Mouse (Mus musculus): ENCODE measurements at regions not wholly inside any gene's neighbourhood (a gene's known extent, or its start where the extent isn't known, plus 50 kb on each side); places are given as distances from the start of the nearest gene placed in this dataset.
"Not testable (repeated sequence)": the region's sequence is repeated elsewhere in the genome, so short reads cannot be mapped to it uniquely, and the experiment has no call there.

DNA sequence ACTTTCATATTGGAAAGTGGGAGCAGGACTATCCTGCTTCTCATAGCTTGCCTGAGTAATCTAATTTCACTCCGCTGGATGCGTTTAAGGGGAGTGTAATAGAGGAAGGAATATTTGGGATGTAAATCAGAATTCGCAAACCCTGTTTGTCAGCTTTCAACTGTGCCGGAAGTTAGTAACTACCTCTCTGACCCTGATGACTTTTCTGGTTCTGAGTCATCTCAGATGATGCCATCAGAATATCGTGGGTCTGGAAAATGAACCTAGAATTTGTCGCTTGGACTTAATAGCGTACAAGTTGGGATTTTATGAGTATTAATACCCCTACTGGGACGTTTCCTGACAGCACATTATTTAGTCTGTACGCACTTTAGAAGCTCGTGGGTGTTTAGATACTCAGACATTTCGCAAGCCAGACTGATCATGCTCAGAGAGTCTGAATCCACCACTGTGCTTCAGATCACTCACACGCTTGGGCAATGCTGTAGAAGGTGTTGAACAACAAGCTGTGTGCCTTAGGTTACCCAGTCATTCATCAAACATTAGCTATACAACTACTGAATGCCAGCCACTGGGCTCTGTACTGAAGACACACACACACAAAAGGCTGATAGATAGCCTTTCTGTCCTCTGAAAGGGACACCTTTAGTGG lies 131.1 kb downstream of the Phlda1 start:
- DNase-seq (ENCODE audit: low read depth, low spot score): no peak

DNA sequence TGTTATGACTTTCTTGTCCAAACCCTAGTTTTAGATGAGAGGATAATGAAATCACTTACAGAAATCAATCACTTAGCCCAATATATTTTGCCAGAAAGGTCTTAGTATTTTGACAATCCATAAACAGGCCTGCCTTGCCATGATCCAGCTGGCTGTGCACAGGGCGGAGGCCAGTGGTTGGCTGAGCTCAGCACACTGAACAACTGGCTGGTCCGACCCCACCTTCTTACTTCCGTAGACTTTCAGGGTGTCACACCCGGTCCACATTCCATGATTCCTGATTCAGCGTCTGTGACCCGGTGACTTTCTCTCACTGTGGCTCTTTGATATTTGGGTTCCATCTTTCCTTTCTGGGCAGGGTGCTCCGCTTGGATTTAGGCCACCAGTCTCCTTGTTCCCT lies 133.8 kb downstream of the Phlda1 start:
- no peak for DNase-seq (ENCODE audit: low read depth, low spot score)

DNA sequence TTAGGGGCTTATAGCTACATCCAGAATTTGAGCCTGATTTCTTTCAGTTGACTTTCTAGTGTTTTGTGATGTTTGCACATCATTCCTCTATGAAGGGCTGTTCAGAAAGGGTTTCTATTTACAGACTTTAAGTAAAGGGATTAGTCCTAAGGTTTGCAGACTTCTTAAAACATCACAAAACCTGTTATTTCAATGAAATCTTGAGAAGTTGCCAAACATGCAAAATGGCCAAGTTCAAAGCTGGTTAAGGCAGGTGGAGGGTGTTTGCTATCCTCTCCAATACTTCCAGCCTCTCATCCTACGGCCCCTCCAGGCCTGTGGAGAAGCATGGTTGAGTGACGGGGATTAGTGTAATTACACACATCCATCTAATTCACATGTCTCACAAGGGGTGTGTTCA lies 136.6 kb downstream of the Phlda1 start:
- DNase-seq (ENCODE audit: low read depth, low spot score): no peak

DNA sequence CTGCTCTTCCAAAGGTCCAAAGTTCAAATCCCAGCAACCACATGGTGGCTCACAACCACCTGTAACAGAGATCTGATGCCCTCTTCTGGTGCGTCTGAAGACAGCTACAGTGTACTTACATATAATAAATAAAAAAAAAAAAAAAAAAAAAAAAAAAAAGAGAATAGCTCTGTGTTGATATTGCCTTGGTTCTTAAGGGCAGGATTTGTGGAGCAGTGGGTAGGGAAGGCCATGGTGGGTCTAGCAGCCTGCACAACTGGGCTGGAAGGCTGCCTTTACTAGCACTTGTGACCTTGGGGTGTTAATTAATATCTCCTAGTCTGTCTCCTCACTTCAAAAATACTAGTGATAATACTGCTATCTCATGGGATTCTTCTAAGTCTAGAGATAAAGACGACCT lies 147.7 kb downstream of the Phlda1 start:
- not testable (repeated sequence) for DNase-seq (ENCODE audit: low read depth, low spot score)

DNA sequence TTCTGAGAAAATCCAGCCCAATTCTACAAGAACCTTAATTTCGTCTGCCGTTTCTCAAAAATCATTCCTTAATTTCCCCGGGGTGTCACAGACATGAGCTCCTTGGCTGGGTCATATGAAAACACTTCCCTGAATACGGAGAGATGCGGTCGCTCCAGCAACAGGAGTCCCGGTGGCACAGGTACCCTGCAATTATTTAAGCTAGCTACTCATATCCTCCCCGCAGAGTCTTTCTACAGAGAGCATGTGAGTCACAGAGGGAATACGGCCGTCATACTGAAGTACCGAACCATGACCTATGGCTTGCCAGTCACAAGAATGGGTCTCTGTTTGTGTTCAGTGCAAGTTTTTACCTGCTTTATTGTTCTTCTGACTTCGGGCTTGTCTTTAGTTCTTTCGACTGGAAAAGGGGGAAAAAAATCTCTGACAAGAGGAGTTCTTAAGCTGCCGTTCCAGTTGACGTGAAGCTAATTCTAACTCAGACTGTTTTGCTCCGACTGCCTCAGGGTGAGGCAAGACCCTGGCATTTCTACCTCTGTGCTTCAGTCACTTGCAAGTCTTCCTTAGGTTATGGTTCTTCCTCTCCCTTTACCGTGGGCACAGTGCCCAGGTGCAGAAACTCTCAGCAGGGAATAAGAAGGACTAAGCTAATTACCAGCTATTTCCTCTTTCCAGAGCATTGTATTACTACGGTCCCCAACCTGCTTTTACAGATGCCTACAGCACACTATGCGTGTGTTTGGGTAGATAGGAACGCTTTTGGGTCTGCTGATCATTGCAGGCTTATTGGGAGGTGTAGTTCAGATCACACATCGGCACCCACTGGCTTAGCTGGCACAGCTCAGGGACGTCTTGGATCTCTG lies 148.5 kb downstream of the Phlda1 start:
- DNase-seq (ENCODE audit: low read depth, low spot score): no peak

DNA sequence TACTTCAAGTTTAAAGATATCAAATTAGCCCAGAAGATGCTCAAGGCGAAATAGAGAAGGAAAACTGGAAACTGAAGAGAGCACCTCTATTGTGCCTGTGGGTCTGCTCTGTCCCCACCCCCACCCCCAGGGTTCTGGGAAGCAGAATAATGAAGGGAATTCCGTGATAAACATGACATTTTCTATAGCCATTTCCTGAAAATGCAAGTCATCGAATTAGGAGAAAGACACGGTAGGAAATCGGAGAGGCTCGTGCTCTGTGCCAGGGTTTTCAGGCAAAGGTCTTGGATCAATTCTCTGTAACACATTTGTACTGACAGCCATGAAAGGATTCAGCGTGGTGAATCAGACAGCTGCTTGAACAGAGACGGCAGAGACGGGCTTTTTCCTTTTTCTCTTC lies 152.7 kb downstream of the Phlda1 start:
- DNase-seq (ENCODE audit: low read depth, low spot score): no peak

DNA sequence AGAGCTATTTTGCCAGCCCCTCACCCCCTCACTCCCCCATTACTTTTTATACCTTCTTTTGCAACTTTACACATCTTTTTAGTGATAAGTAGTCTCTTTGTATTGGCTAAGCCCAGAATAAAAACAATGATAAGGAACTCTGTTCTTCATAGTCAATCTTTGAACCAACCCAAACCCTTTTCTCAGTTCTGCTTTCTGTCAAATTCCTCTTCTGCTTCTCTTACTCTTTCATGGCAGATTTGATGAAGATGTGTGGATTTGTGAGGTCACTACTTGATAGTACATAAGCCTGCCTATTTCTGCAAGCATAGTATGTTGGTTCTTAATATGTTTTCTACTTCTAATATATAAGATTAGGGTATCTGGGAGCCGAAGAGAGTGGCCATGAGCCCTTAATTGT lies 156.6 kb downstream of the Phlda1 start:
- no peak for DNase-seq (ENCODE audit: low read depth, low spot score)

DNA sequence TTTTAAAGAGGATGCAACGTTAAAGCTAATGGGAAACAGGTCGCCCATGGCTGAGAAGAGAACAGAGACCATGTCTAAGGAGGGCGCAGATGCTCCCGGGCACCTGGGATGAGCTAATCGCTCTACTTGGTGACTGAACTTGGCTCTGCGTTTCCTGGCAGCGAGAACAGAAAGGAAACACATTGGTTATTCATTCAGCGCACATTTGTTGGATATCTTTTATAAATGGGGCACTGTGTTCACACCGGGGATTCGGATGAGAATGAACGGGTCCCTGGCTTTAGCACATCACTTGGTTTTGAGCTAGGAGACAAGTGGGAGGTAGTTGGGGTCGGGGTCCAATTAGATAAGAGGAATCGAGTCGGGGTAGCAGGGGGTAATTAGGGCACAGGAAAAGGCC lies 159.7 kb downstream of the Phlda1 start:
- DNase-seq (ENCODE audit: low read depth, low spot score): no peak

DNA sequence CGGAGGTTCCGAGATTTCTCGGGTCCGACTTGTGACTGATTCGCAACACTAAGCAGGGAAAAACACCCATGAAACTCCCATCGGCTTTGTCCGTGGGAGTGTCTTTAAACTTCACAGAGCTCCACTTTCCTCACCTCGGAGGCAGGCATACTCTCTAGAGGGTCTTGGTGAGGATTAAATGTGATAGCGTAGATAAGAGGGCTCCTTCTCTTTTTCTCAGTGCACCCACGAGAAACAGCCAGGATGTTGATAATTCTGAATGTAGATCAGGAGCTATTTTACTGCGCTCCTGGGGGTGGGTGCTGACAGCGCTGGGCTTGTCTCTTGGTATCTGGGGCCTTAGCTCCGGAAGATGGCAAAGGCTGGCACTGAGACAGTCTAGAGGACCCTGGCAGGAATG lies 160.9 kb downstream of the Phlda1 start:
- DNase-seq (ENCODE audit: low read depth, low spot score): no peak

DNA sequence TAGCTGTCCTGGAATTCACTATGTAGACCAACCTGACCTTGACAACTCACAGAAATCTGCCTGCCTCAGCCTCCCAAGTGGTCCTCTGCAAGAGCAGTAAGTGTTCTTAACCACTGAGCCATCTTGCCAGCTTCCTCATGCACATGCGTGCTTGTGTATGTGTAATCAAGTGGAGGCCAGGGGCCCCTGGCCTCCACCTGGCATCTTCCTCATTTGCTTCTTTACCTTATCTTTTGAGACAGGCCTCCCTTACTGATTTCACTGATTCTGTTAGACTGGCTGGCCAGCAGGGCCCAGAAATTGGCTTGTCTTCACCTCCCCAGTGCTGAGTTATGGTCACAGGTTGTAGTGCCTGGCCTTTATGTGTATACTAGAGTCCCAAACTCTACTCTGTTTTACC lies 162.6 kb downstream of the Phlda1 start:
- DNase-seq (ENCODE audit: low read depth, low spot score): no peak

DNA sequence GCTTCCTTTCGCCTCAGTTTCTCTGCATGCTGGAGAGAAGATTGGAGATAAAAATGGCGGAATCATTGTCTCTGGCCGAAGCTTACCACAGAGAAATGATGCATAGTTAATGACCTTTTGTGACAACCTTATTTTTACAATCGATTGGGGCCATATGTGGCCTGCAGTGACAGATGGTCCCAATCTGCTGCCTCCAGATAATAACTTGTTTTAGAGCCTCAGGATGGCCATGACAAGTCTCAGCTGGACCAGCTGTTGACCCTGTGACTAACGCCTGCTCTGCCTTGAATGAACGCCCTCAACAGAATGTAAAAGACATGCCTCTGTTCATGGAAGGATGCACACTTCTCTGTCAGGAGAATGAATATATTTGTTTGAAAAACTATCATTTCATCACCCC lies 163.6 kb downstream of the Phlda1 start:
- no peak for DNase-seq (ENCODE audit: low read depth, low spot score)

DNA sequence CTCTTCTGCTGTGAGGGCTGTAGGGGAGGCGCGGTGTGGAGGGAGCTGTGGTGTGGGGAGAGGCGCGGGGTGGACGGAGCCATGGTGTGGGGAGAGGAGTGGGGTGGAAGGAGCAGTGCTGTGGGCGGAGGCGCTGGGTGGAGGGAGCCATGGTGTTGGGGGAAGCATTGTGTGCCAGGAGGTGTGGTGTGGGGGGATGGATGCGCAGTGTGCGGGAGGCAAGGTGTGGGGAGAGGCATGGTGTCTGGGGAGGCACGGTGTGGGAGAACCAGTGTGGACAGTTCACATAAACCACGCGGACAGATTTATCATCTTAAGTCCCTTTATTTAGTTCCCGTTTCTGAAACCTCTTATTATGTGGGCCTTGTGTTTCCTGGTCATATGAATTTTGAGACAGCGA lies 164.6 kb downstream of the Phlda1 start:
- no peak for DNase-seq (ENCODE audit: low read depth, low spot score)

DNA sequence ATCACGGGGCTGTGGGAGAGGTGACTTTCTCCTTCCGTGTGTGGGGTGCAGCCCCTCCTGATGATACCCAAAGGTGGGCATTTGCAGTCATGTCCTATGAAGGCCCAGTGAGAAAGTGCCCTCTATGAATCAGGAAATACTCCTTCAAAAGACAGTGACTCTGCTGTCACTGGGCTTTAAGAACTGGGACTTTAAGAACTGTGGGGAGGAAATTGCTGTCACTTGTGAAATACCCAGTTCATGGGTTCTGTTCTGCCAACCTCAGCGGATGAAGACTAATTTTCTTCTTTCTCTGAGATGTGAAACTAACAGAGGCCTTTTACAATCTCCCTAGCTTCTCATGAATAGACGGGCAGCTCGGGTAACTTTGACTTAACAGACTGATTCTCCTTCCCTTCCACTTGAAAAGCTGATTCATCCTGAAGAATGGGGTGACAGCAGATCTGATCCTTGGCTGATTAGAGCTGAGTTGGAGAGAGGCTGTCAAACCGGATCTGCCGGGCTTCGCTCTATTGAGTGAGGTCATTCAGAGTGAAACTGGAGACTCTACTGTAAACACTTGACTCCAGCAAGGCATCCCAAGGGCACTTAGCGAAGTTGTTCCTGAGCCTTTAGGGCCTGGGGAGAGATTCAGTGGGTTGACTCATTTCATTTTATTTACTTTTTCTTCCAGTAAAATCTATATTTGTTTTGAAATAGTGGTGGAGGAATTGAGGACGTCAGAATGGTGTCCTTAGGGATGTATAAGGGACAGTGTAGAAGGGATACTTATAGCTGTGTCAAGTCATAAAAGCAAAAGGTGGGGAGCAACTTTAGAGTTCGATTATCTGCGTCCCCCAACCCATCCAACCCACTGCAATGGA lies 166.6 kb downstream of the Phlda1 start:
- DNase-seq (ENCODE audit: low read depth, low spot score): no peak

DNA sequence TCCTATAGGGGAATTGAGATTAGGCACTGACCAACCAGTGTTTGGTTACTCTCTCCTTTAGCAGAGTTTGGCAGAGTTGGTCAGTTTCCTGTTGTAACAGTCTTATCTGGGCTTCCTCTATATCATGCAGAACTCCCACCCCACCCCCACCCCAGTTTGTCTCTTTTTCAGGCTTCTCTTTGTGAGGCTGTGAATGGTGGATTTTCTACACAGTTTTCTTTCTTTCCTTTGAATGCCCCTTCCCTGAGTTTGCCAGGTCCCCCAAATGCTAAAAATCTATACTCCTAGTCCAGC lies 167.2 kb downstream of the Phlda1 start:
- no peak for DNase-seq (ENCODE audit: low read depth, low spot score)

DNA sequence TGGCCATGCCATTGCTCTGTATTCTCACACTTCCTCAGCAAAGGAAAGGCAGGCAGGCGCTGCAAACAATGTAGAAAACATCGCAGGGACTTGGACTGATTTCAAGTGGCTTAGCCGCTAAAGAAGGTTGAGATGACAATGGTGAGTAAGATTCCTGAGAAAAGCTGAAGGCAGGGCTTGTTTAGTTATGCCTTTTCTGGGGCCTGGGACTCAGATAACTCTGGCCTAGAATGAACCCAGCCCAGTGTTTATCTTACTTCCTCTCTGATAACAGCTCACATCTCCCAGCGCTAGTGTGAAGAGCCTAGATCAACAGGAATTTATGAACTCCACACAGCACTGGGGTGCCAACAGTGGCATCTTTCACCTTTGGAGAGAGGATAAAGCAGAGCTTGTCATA lies 170.2 kb downstream of the Phlda1 start:
- no peak for DNase-seq (ENCODE audit: low read depth, low spot score)

DNA sequence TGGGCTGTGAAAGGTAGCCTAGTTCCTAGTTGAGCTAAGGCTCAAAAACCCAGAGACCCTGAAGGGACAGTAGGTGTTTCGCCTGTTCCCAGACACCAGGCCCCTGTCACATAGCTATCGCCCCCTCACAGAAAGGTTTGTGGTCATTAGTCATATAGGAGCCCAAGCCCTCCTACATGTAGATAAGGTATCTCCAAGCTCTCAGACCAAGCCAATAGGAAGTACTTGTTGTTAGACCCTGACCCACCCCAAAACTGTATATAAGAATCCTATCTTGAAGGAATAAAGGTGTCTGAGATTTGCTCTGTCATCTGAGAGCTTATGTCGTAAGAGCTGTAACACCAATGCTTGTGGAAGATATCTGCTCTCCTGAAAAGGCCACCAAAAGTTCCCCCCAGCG lies 174.8 kb downstream of the Phlda1 start:
- no peak for DNase-seq (ENCODE audit: low read depth, low spot score)

DNA sequence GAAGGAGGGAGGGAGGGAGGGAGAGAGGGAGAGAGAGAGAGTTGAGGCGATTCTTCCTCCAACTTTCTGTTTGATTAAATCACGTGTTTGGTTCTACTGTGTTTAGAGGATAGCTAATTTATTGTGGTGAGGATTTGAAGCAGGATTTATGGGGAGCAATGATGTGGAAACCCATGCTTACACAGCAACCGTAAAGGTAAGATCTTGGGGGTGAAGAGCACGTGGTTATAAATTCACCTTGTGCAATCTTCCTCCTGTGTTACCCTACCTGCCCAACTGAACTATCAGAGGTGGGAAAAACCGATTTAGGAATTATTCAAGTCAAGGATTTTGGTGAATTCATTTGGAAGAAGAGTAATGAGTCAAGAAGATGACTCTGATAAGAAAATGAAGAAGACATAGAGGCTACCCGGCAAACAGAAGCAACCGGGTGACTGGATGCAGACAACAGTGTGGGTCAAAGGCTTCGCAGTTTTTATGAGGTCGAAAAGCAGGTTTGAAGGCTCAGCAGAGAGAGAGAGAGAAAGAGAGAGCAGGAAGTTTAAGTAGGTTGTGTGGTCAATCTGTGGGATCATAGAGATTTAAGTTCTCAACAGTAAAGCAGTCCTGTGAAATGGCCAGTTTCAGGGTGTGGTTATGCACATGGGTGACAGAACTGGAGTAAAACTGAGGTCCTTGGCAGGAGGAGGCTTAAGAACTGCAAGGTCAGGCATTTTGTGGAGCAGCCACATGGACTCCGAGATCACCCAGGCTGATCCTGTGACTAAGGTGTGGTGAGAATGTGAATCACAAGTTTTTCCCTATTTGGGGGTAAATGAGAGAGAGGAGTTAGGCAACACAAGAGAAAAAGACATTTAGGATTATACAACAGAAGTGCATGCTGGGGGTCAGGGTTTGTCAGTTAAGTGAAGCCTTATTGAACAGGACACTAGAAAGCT lies 178.6 kb downstream of the Phlda1 start:
- no peak for DNase-seq (ENCODE audit: low read depth, low spot score)

DNA sequence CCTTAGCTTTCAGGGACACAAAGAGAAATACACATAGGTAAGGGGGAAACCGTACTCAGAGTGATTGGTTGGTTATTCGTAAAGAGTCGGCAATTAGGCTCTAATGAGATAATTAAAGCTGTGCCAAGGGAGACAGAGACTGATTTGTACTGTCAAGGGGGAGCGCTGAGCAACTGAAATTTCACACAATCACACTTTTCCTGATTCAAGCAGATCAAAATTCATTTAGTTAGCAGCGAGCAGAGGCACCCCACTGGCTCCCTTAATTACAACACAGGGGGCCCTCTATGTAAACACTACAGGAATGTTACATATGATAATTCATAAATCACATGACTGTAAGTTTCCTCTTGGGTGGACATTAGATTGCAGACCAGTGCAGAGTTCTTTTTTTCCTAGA lies 180.5 kb downstream of the Phlda1 start:
- DNase-seq (ENCODE audit: low read depth, low spot score): no peak

DNA sequence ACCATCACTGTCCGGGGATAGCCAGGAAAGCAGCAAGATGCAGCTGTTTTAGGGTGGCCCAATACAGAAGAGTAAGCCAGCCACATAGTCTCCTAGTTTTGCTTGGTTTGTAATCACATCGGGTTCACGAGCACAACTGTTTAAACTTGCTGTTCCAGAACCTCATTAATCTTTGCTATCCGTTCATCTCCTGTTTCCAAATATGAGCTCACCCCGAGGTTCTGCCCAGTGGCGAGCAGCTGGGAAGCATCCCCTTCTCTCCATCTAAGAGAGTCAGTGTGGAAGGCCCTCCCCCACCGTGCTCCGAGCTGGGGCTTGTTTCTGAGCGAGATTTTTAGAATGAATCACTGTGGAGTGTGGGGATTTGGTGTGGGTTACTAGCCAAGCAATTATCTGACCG lies 183.5 kb downstream of the Phlda1 start:
- no peak for DNase-seq (ENCODE audit: low read depth, low spot score)

DNA sequence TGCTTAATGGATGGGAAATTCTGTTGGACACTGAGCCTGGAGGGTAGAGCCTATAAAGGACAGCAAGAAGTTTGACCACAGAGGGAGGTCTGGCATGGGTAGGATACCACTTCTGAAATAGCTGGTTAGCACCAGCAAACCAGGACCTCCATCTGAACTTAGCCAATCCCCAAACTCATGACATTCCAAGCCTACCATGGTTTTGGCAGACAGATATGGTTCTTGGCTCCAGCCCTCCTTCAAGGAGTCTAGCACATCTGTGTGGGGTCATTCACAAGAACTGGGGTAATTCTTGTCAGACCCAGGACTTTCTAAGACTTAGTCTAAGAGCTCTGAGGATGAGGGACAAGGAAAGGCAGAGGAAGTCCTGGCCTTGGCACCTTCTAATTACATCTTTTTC lies 187.7 kb downstream of the Phlda1 start:
- DNase-seq (ENCODE audit: low read depth, low spot score): no peak

All from retina, adult 2 months (tissue).